Mouse (Mus musculus): ENCODE data around the gene Ptprn.
A peak's percentile ranks its signal among the peaks of the same experiment; 100 is the strongest.

Gene Ptprn

DNA sequence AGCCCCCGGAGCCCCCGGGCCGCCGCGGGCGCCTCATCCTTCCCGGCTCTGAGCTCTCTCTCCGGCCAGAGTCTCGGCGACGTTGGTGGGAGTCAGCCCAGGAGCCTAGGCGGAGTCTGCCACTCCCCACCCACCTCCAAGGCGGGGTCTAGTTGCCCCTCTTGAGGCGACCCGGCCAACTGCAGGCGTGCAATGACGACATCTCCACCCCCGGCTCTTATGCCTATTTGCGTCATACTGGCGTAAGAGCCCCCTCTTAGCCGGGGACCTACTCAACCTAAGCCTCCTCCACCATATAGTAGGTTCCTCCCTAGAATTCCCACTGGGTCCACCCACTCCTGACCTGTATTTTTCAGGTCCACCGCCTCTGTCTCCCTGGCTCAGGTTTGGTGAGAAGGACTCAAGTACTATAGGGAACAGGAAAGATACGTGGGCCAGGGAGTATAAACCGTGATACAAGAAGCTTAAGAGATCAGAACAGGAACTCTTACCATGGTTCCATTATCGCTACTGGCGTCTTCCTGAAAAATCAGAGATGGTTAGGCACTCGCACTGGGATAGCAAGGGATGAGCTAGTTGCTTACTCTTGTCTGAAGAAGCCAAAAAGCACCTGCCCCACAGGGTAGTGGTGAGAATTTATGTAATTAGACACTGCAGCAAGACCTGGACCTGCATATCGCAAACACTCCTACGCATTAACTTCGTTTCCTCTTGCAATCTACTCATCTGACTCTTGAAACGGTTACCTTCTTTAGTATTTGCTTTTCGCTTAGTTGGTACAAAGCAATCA is at the start of gene Ptprn:
Gene Ptprn, minus strand, starts transcription at position 412 of the 790 bp plus-strand sequence.
- DNase-seq (ENCODE audit: low read depth), result no peak

DNA sequence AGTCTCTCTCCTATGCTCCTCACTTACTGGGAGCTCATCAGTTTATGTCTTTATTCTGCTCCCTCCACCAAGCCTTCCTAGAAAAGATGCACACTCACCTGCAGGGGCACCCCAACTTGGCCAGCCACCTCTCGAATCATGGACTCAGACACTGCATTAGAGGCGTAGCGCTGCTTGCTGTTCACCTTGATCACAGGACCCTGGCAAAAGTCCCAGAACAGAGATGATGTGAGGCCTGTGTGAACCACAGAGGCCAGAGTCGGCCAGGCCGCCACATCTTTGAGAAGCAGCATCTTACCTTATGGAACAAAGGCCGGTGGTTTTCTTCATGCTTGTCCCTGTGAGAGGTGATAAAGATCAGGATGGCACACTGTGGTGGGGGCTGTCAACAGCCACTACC is 47.4 kb upstream of the Ptprn start:
- no peak for DNase-seq (ENCODE audit: low read depth)

GRCm38 (mm10) chr1:75304662-75305061 is 40.4 kb upstream of the Ptprn start:
- no peak for DNase-seq (ENCODE audit: low read depth)

- DNase-seq (ENCODE audit: low read depth), result no peak
Measured at GRCm38 (mm10) chr1:75294294-75294693, 30.0 kb upstream of the Ptprn start.

DNA sequence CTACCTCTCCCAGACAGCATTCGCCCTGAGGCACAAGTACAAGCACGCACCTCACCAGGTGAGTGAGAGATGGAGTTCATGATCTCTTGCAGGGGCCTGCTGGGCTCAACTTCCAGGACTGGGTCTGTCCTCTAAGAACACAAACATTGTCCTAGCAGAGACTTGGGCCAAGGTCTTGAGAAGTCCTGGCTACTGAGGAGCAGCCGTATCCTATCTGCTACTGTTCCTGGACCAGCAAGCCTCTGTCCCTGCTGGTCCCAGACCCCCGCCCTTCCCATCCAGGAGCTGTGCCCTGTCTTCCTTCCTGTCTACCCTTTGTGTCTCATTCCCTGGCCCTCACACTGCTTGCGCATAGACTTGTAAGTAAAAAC is 29.0 kb upstream of the Ptprn start:
- no peak for DNase-seq (ENCODE audit: low read depth)

GRCm38 (mm10) chr1:75292476-75293330 is 28.4 kb upstream of the Ptprn start:
- DNase-seq (ENCODE audit: low read depth), result no peak

DNA sequence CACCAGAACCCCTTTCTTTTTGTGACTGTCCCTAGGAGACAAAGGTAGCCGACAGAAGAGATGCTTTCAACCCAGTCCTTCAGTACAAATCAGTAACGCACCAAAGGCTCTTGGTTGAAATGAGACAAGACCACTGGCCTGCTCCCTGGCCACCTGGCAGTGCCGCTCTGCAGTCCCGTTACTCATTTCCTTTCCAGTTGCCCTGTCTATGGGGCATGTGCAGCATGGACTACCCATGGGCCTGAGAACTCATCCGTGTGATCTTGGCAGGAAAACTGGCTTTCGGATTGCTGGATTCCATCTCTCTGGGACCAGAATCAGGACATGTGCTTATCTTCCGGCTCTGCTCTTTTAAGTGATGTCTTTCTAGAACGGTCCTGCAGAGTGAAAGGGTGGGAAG is 27.0 kb upstream of the Ptprn start:
- no peak for DNase-seq (ENCODE audit: low read depth)

- DNase-seq (ENCODE audit: low read depth), result peak; percentile 26
Measured at GRCm38 (mm10) chr1:75290582-75290981, 26.3 kb upstream of the Ptprn start.

GRCm38 (mm10) chr1:75289888-75290431 is 25.7 kb upstream of the Ptprn start:
- DNase-seq (ENCODE audit: low read depth), result no peak

DNA sequence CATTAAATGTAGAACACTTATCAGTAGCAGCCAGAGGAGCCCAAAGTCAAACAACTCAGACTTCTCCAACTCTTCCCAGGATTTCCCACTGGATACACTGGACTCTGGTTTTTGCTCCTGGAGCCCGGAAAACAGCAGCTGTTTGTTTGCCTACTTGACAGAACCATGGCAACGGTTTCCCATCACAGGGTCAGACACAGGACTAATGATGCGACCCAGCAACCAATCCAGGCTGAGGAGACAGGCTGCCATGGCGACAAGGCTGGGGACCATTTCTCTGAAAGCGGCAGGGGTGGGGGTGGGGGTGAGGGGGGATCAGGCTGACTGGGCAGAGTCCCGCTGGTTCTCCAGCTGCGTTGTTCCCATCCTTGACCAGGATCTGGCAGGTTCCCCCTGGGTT is 25.1 kb upstream of the Ptprn start:
- DNase-seq (ENCODE audit: low read depth), result no peak

- no peak for DNase-seq (ENCODE audit: low read depth)
Measured at GRCm38 (mm10) chr1:75284911-75285310, 20.6 kb upstream of the Ptprn start.

- no peak for DNase-seq (ENCODE audit: low read depth)
Measured at GRCm38 (mm10) chr1:75283017-75283416, 18.7 kb upstream of the Ptprn start.

DNA sequence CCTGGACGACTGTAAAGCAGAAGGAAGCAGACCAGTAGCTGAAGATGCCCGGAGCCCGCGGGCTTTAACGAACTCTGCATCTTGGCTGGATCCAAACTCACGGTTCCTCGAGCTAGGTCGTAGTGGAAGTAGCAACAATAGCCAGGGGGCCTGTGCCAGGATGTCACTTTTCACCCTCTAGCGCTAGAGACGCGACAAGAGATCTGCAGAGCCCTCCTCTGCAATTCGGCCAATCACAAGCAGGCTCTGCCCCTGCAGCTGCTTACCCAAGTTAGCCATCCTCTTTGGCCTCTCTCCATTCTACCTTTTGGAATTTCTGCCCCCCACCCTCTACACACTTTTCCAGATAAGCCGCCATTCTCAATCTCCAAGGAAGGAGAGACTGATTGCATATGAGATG is 13.9 kb upstream of the Ptprn start, which contains the start of gene Resp18:
Gene Resp18, minus strand, starts transcription at position 188 of the 400 bp plus-strand sequence.
- DNase-seq (ENCODE audit: low read depth), result no peak

GRCm38 (mm10) chr1:75277195-75278188 is 13.2 kb upstream of the Ptprn start:
- peak; percentile 8 for DNase-seq (ENCODE audit: low read depth)

DNA sequence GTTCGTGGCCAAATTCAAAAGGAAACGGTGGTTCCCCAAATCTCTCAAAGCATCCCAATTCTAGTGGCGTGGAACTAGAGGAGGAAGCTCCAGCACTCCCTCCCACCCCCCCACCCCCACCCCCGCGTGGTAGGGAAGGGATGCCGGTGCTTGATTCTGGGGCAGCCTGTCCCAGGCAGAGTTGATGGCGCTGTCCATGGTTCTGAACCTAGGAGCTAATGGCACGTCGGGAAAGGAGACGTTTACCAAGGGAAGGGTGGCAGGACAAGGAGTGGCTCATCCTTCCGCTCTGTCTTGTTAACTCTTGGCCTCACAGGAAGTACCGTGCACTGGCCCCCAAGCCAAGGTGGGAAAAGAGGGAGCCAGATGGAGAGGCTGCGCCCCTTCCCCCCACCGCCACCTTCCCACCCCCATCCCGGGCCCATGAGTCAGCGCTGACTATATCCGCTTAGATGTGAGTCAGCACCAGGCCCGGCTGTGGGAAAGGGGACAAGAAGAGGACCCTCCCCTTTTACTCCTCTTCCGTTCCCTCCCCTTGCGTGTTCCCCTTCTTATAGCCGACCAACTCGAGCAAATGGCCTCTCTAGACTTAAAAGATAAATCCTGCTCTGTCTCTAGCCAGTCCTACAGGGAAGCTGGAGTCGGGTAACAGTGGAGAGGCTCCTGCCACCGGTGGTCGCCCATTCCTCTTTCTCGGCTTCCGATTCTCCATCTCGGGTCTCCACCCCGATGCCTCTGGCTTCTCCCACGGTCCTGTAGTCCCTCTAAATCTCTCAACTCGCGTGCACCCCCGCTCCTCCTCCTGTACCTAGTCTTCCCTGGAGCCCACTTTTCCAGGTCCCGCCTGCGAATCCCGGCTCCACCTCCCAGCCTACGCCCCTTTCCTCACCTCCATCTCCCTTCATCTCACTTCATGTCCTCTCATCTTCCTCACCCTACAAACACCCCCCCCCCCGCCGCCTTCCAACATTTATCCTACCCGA is 1.0 kb downstream of the Ptprn start:
- DNase-seq (ENCODE audit: low read depth), result peak; percentile 61

- DNase-seq (ENCODE audit: low read depth), result no peak
Measured at GRCm38 (mm10) chr1:75261278-75261677, 3.0 kb downstream of the Ptprn start.

GRCm38 (mm10) chr1:75255516-75256046 is 8.7 kb downstream of the Ptprn start:
- peak; percentile 10 for DNase-seq (ENCODE audit: low read depth)

DNA sequence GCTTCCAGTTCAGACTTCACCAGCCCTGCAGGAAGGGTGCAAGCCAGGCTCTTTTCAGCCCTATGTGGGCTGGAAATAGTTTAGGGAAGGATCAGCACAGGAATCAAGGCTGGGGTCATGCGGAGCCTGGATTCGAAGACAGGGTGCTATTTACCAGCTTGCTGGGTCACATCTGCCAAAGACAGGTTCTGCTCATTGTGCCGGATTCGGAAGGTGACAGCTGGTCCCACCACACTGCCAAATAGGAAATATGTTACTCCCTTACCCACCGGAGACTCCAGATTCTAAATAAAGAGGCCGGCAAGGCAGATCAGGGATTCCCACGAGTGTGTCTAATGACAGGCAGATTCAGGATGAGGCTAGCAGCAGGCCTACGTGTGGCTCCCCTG is 9.7 kb downstream of the Ptprn start:
- DNase-seq (ENCODE audit: low read depth), result no peak

GRCm38 (mm10) chr1:75253849-75254624 is 10.3 kb downstream of the Ptprn start:
- peak; percentile 92 for DNase-seq (ENCODE audit: low read depth)
